Comparison of ENCODE assay signal across 8 mouse cellular contexts in the genomic region with DNA sequence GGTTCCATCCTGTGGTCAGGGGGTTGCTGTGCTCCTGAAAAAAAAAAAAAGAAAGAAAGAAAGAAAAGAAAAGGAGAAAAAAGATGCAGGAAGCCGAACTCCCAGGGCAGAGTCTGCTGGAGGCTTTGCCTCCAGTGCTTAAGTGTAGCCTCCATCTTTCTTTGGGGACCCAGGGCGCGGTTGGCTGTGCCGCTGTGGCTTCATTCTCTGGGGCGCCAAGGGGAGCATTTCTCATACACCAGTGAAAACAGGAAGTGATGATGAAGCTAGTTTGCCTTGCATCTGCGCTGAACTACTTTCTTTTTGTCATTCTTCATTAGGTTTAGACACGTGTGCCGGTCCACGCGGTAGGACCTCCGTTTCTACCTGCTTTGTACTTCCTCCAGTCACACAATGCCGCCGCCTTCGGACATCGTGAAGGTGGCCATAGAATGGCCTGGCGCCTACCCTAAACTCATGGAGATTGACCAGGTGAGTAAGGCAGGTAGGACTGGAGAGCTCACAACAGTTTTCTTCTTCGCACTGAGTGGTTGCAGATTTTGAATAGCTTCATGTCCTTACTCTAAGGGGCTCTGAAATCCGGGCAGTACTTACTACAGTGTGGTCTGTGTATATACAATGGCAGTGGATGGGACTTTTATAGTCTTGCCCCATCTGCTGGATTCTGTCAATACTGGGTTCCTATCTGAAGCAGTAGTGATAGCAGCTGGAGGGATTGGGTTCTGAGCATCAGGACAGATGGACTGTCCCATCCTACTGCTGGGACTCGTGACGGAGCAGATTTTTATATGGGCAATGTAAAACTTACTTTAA.
DNase-seq lines count a peak whose midpoint lies in the region; ATAC-seq and TF ChIP-seq lines count a peak whose summit lies in the region.

No protein-coding gene starts in this region.

- no peak overlapping the region for H3K9ac ChIP-seq in midbrain, postnatal 0 days (replicated peaks; ENCODE audit: low read length, poor library complexity, severe bottlenecking)
- H3K9ac ChIP-seq in midbrain, embryonic 16.5 days (ENCODE audit: low read depth, low read length) = no peak overlapping the region
- no peak overlapping the region for H3K9ac ChIP-seq in intestine, embryonic 15.5 days

- TF ChIP-seq CTCF in midbrain, postnatal 0 days (IDR thresholded peaks at IDR 0.05) = 0 out of 2 replicates have a peak, but pooled peaks have one; percentile 16

- H3K36me3 ChIP-seq in midbrain, postnatal 0 days (ENCODE audit: insufficient read depth, low read length) = no peaks in the 10 kb centered on the region
- H3K36me3 ChIP-seq in midbrain, embryonic 16.5 days (ENCODE audit: control insufficient read depth, insufficient read depth, low read length) = no peaks in the 10 kb centered on the region
- no peaks in the 10 kb centered on the region for H3K36me3 ChIP-seq in intestine, embryonic 15.5 days
- H3K36me3 ChIP-seq in macrophage (ENCODE audit: inconsistent target) = 0 out of 2 replicates have a peak, but pooled peaks cover 7% of the 10 kb centered on the region

- H3K27ac ChIP-seq in midbrain, postnatal 0 days (ENCODE audit: low read depth, low read length) = no peak overlapping the region
- no peak overlapping the region for H3K27ac ChIP-seq in midbrain, embryonic 16.5 days (ENCODE audit: low read length)
- H3K27ac ChIP-seq in intestine, embryonic 15.5 days = no peak overlapping the region
- H3K27ac ChIP-seq in macrophage = peak overlapping the region; percentile 92

- H3K79me2 ChIP-seq in macrophage (ENCODE audit: inconsistent target) = peaks cover 74% of the 10 kb centered on the region

- no peak for DNase-seq in midbrain, postnatal 0 days (ENCODE audit: low spot score)
- peak; percentile 83 for DNase-seq in thymus, postnatal 4 days
- DNase-seq in cerebellum, postnatal 14 days = no peak
- DNase-seq in ovary, adult 18-20 months (ENCODE audit: low spot score) = no peak
- DNase-seq in layer of hippocampus, adult 8-10 months (ENCODE audit: low spot score in 2 of 2) = no peak

- H3K4me1 ChIP-seq in midbrain, postnatal 0 days (ENCODE audit: insufficient read depth, low read length) = no peaks in the 10 kb centered on the region
- H3K4me1 ChIP-seq in midbrain, embryonic 16.5 days (ENCODE audit: control insufficient read depth, insufficient read depth, low read length) = peaks cover 11% of the 10 kb centered on the region
- H3K4me1 ChIP-seq in intestine, embryonic 15.5 days (replicated peaks) = peaks cover 20% of the 10 kb centered on the region

- no peak overlapping the region for H3K4me3 ChIP-seq in midbrain, postnatal 0 days (ENCODE audit: low read depth, low read length)
- H3K4me3 ChIP-seq in midbrain, embryonic 16.5 days (ENCODE audit: low read depth, low read length) = no peak overlapping the region
- 0 out of 2 replicates have a peak overlapping the region, but pooled peaks have one; percentile 2 for H3K4me3 ChIP-seq in intestine, embryonic 15.5 days (replicated peaks)
- peak overlapping the region; percentile 50 for H3K4me3 ChIP-seq in macrophage (ENCODE audit: inconsistent target)

- no peak overlapping the region for H3K4me2 ChIP-seq in midbrain, postnatal 0 days (ENCODE audit: low read depth, low read length, poor library complexity, severe bottlenecking)
- no peak overlapping the region for H3K4me2 ChIP-seq in midbrain, embryonic 16.5 days (ENCODE audit: low read length)
- H3K4me2 ChIP-seq in intestine, embryonic 15.5 days (replicated peaks) = no peak overlapping the region

- ATAC-seq in midbrain, postnatal 0 days (ENCODE audit: low FRiP score) = no peak
- ATAC-seq in midbrain, embryonic 16.5 days = no peak
- ATAC-seq in intestine, embryonic 15.5 days = no peak

- no peaks in the 10 kb centered on the region for H3K9me3 ChIP-seq in midbrain, postnatal 0 days (ENCODE audit: low read length)
- no peaks in the 10 kb centered on the region for H3K9me3 ChIP-seq in midbrain, embryonic 16.5 days (replicated peaks; ENCODE audit: control insufficient read depth, low read length, poor library complexity, severe bottlenecking)
- no peaks in the 10 kb centered on the region for H3K9me3 ChIP-seq in intestine, embryonic 15.5 days

- no peaks in the 10 kb centered on the region for H3K27me3 ChIP-seq in midbrain, postnatal 0 days (ENCODE audit: insufficient read depth, low read length)
- H3K27me3 ChIP-seq in midbrain, embryonic 16.5 days (ENCODE audit: control insufficient read depth, insufficient read depth, low read depth, low read length) = no peaks in the 10 kb centered on the region
- H3K27me3 ChIP-seq in intestine, embryonic 15.5 days (replicated peaks) = no peaks in the 10 kb centered on the region

- WGBS in midbrain, postnatal 0 days = 90% methylated on average over 20 of the region's 20 CpGs
- WGBS in midbrain, embryonic 16.5 days = 94% methylated on average over 20 of the region's 20 CpGs
- WGBS in intestine, embryonic 15.5 days = 83% methylated on average over 20 of the region's 20 CpGs
- 2% methylated on average over 20 of the region's 20 CpGs for WGBS in macrophage (ENCODE audit: missing documents)

Comparison
In these comparisons a context has a peak if more than half of its experiments do, and no peak if none do; other contexts are left out.
1. H3K4me3 ChIP-seq: peak in intestine, embryonic 15.5 days (single experiment) and macrophage (single experiment); none in midbrain, postnatal 0 days (single experiment) and midbrain, embryonic 16.5 days (single experiment).